Mouse (Mus musculus): ENCODE results near the gene Cd209g.
"Not testable (repeated sequence)": the region's sequence is repeated elsewhere in the genome, so short reads cannot be mapped to it uniquely, and the experiment has no call there.

Gene Cd209g

DNA sequence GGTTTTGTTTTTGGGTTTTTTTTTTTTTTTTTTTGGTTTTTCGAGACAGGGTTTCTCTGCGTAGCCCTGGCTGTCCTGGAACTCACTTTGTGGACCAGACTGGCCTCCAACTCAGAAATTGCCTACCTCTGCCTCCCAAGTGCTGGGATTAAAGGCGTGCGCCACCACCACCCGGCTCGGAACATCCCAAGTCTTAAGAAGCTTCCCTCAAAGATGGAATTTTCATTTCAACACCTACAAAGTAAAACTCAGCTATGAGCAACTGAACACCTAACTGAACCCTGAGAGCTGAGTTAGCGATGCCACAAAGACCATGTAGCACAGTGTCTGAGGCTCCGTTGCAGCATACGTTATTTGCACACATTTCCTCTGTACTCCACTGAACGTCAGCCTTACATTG lies at the start of gene Cd209g:
TSS of gene Cd209g (plus strand) at position 301 of the 400 bp plus-strand sequence.
- no peak for DNase-seq (ENCODE audit: low spot score)

DNA sequence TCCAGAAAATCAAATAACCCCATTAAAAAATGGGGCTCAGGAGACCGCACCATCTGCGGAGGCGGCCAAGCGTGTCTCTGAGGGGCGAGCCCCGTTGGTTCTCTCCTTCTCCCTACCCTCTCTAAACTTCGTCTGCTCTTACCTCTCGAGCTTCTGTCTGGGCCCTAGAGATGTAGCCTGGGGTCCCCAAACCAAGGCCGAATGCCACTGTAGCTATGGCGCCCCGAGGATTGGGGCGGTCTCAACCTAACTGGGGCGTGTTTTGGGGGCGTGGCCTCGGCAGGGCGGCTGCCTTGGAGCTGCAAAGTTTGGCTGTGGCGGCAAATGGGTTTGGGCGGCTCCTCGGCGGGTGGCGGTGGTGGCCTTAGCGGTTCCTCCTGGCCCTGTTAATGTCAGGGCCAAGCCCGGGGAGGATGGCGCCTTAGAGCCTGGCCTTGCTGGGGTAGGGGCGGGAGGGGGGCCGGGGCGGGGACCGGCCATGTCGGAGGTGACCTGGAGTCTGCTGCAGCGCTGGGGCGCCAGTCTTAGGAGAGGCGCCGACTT lies 46.6 kb upstream of the Cd209g start:
- not testable (repeated sequence) for DNase-seq (ENCODE audit: low spot score)

DNA sequence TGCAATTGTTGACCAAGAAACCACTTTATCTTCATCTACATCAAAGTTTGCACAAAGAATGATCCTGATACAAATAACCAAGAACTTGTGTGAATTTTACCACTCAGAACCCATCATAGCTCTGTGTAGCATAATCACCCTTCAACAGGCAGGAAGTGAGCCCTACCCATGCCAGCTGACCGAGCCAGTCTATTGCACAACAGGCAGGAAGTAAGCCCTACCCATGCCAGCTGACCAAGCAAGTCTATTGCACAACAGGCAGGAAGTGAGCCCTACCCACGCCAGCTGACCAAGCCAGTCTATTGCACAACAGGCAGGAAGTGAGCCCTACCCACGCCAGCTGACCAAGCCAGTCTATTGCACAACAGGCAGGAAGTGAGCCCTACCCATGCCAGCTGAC lies 45.4 kb upstream of the Cd209g start:
- DNase-seq (ENCODE audit: low spot score), result not testable (repeated sequence)

DNA sequence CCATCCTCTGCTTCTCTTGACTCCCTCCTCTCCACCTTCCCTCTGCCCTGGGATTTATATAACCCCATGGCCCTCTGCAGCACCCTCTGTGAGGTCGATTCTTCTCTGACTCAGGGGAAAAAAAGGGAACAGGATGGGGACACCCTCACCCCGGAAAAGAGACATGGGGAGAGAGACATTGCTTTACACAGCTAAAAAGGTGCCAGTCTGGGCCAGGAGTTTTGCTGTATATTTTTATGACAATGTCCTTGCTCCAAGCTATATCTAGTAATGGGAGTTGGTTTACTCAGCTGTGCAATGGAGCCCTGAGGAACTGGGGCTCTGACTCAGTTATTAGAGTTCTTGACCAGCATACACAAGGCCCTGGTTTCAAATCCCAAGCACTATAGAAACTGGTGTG lies 28.2 kb upstream of the Cd209g start, which contains the start of gene Cd209f:
TSS of gene Cd209f (minus strand) at position 101 of the 400 bp plus-strand sequence.
- not testable (repeated sequence) for DNase-seq (ENCODE audit: low spot score)

DNA sequence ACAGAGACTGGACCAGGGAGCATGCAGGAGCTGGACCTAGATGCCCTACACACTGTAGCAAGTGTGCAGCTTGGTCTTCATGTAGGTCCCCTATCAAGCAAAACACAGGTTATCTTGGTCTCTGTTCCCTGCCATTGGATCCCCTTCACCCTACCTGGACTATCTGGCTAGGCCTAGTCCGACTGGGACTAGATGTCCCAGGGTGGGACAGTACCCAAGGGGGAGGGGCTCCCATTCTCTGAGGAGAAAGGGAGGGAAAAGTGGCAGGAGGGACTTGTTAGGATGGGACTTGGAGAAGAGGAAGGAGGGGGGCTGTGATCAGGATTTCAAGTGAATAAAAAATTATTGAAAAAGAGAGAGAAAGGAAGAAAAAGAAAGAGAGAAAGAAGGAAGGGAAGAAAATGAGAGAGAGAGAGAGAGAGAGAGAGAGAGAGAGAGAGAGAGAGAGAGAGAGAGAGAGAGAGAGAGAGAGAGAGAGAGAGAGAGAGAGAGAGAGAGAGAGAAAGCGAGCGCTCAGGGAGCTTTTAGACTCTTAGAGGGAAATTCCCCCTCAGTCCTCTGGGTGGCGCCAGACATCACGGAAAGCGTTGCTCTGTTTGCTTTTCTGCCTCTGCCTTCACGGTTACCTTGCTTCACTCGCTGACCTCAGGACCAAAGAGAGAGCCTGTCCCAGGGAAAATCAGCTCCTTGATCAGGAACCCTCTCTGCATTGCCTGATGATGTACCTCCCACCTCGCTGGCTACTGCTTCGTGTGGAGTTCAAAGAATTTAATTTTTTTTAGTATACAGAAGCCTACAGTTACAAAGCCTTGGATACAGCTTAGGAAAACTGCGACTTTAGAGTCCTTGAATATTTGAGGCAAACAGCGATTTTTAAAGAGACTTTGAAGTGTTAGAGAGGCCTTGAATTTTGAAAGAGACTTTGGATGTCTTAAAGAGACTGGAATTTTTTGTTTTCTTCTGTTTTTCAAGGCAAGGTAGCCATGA lies 6.1 kb downstream of the Cd209g start:
- DNase-seq (ENCODE audit: low spot score), result peak; percentile 32

DNA sequence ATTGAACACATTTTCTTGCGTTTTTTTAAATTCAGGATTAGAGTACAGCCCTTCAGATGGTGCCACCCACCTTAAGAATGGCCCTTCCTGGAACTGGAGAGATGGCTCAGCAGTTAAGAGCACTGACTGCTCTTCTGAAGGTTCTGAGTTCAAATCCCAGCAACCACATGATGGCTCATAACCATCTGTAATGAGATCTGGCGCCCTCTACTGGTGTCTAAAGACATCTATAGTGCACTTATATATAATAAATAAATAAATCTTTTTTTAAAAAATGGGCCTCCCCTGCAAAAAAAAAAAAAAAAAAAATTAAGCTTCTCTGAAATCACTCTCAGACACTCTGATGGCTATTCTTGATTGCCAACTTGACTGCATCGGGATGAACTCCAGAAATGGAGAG lies 7.8 kb downstream of the Cd209g start:
- no peak for DNase-seq (ENCODE audit: low spot score)

DNA sequence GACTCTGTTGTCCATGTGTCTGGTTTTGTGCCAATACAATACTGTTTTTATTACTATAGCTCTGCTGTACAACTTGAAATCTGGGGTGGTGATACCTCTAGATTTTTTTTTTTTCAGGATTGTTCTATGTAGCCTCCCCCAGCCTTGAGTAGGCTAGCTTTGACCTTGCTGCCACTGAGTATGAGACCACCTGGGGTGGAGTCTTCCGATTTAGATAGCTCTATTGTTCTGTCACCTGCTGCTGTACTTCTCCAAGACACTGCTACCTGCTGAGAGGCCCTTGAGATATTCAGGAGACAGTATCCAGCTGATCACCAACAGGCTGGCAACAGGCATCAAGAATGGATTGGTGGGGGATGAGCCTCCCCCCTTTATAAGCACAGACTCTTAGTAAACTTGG lies 13.4 kb downstream of the Cd209g start:
- DNase-seq (ENCODE audit: low spot score), result no peak

DNA sequence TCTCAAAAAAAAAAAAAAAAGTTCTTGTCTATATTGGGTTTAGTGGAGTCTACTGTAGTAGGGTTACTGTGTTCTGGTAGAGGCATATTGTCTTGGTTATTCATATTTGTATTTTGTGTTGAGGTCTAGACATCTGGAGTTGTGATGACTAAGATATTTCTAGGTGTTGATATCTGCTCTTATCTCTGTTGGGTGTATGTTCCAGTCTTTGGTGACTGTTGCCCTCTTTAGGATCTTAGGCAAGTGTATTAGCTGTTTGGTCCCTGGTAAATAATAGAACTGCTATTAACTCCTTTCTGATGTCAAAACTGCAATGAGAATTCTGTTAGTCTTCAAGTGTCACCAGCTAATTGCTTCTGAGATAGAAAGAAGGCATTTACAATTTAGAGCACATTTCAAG lies 21.0 kb downstream of the Cd209g start:
- DNase-seq (ENCODE audit: low spot score), result no peak

DNA sequence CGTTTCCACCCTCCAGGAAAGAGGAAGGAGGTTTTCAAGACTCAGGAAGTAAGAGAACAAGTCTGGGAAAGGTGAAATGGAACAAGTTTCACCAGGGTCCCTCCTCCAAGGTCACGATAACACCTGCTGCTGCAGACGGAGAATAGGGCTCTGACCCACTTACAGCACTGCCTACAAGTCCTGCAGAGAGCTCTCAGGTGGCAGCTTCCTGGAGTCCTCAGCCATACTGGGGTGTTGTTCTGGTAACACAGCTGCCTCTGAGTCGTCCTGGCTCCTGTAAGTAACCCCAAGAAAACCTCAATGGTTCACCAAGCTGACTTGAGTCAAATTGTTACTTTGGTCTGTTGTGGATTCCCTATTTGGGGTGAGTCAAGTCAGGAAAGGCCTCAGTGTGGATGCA lies 28.9 kb downstream of the Cd209g start:
- no peak for DNase-seq (ENCODE audit: low spot score)

DNA sequence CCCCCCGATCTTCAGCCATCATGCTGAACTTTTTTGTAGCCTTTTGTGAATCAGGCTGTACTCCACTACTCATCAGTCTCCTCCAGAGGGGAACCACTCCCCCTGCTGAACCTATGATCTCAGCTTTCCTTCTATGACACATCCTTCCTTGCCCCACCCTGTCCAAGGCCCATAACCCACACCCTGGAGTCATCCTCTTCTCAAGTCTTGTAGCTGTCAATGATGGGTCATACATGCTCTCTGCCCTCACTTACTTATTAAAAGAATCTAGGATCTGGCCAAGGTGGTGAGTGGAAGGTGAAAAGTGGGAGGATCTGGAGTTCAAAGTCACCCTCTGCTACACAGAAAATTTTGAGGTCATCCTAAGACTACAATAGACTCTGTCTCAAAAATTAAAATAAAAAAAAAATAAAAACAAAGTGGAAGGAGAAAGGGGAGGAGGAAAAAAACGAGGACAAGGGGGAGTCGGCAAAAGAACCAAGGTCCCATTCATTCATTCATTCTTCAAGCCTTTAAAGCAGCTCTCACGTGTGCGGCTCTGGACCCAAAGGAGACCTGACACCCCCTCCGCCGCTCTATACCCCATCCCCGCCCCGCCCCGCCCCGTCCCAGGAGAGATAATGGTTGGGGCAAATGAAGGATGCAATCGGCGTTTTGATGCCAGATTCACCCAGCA lies 31.4 kb downstream of the Cd209g start:
- DNase-seq (ENCODE audit: low spot score), result no peak

DNA sequence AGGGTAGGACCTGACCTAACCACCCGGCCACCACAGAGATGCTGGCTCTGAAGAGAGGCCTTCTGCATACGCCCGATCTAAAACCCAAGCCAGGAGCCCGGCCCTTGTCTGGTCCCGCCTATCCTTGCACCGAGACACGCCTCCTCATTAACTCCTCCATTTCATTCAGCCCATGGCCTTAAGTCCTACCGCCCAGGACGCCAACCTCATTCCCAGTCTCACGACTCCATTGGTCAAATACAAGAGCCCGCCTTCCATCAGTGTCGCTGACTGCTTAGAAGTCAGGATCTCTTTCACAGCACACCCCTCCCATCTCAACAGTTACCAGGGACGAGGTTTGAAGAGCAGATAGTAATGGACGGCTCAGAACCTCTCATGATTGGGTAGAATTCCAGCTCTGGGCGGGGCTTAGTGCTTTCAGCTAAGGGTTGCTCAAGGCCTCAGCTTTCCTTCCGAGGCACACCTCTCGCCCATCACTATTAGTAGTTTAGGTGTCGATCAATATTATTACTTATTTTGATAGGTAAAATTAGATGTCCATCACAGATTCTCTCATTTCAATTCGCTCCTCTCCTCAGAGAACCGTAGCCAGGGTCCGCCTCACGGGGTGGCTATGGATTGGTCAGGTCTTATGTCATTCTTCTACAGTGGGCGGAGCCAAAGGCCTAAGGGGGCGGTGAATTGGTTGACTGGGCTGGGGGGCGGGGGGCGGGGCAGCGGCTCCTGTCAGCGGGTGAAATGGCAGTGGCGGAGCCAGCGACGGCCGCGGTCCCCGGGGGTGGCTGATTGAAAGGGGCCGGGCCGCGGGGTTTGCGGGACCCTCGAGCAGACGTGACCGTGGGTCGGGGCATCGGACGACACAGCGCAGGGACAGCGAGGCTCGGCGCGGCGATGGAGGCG lies 32.2 kb downstream of the Cd209g start, which contains the start of gene Evi5l:
TSS of gene Evi5l (plus strand) at position 716 of the 900 bp plus-strand sequence.
- DNase-seq (ENCODE audit: low spot score), result peak; percentile 99

DNA sequence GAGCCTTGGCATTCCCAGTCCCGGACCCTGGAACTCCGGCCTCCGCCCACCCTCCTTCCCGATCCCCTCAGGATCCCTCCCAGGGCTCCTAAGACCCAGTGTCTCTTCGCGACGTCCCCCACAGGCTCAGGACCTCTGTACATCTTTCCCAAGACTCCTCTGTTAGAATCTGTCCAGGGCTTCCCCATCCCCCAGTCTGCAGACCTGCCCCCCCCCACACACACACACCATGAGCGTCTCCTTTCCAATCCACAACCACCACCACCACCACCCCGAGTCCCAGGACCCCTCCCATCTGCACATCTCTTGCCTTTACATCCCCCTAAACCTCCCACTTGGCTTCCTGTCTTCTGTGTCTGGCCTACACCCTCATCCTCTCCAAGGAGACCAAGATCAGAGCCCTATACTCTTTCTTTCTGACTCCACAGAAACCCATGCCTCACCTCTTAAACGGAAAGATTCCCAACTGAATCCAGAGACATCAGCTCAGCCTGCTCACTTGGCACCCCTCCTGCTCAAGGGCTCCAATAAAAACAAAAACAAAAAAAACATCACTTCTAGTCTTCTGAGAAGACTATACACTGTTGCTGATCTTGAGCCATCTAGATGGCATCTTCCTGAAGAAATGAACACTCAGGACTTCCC lies 33.1 kb downstream of the Cd209g start:
- DNase-seq (ENCODE audit: low spot score), result no peak

DNA sequence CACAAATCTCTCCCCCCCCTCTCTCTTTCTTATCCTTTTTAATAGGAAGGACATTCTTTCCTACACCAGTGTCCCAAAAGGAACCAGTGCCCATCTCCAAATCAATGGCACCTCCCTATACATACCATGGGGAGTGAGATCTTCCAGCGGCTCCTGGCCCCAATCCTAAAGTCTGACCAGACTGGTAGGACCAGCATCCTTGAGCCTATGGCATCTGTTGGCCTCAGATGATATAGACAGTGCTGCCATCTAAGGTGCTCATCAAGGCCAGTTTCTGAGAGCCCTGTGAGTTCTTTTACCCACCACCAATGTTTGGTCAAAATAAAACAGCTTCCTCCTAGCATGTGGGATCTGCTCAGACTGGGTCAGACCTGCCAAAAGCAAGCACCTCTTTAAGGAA lies 34.0 kb downstream of the Cd209g start:
- DNase-seq (ENCODE audit: low spot score), result no peak

DNA sequence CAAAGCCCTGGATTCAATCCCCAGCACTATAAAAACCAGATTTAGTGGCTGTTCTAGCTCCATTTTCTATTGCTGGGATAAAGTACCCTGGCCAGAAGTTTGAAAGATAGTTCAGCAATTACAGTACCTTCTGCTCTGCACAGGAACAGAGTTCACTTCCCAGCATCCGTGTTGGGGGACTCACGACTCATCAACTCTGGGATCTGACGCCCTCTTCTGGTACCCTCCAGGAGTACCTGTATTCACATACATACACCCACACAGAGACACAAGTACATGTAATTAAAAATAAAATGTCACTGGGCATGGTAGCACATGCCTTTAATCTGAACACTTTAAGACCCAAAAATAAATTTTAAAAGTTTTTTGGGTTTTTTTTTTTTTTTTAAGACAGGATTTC lies 38.6 kb downstream of the Cd209g start:
- DNase-seq (ENCODE audit: low spot score), result no peak

DNA sequence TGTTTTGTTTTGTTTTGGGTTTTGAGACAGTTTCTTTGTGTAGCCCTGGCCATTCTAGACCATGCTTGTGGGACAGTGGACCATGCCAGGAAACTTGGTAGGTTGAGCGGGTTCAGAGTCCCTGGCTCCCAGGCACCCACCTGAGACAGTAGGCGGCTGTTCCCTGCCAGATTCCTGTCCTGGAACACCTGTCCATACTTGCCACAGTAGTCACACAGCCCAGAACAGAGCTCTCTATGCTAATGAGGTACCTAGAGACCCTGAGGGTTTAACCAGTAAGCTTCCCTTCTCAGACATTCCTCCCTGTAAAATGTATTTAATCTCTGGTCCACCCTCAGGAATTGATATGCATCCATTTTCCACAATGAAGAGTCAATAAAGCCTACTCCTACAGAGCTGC lies 40.1 kb downstream of the Cd209g start:
- no peak for DNase-seq (ENCODE audit: low spot score)

DNA sequence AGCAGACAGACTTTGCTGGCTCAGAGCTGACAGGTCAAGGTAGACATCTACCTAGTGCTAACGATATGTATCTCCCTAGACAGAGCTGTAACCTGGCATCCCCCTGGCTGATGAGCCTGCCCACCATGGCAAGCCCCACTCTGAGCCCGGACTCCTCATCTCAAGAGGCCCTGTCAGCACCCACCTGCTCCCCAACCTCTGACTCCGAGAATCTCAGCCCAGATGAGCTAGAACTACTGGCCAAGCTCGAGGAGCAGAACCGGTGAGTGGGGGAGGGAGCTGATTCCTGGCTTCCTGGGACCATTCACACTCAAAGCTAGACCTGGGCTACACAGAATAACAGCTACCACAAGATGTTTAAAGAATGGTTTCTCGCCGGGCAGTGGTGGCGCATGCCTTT lies 49.5 kb downstream of the Cd209g start:
- no peak for DNase-seq (ENCODE audit: low spot score)

DNA sequence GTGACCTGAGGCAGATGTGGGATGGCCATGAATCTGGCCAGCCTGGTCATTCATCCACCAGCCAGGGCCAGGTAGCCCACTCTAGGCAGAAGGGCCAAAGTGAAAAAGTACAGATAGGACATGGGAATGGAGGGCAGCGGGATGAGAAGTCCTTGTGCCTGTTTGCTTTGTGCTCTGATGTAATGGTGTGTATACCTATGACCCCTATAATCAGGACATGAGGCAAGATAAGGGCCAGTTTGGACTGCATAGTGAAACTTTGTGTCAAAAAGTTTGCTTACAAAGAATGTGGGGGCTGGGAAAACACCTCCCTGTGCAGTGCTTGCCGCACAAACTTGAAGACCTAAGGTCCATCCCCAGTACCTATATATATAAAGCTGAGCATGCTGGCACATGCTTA lies 52.3 kb downstream of the Cd209g start:
- DNase-seq (ENCODE audit: low spot score), result no peak
